Mouse (Mus musculus) heart, postnatal 0 days (tissue): ENCODE results near the gene 2900026A02Rik. TPM values are rescaled to one million over a fixed set of nuclear protein-coding genes. Genes with fewer than 3 reads are reported as not detected.

Experiments
- ATAC-seq: fragments of 200-750 bp; cut with Nextera tagmentation; 2 replicates; pipeline ENCODE4 v1.8.0; 2017; ENCODE audit warnings: low read depth, moderate number of reproducible peaks, moderate library complexity; ENCODE audit not compliant: insufficient read depth
- DNase-seq: peaks from one replicate; pipeline ENCODE4 v3.0.0-alpha.2; 2016; ENCODE audit warnings: low spot score
- H3K27ac ChIP-seq: fragments of 300-500 bp; sonication (generic); 2 replicates; pipeline ENCODE4 v1.5.1; 2014; ENCODE audit warnings: low read depth, mild to moderate bottlenecking
- H3K27me3 ChIP-seq: fragments of 300-500 bp; sonication (generic); 2 replicates; pipeline ENCODE4 v1.6.1; 2014; ENCODE audit warnings: low read length, mixed read lengths; ENCODE audit not compliant: control insufficient read depth, insufficient read depth
- H3K36me3 ChIP-seq: fragments of 300-500 bp; sonication (generic); replicated peaks from 2 replicates; pipeline ENCODE4 v1.6.1; 2014; ENCODE audit warnings: low read length, mixed read lengths; ENCODE audit not compliant: control insufficient read depth, insufficient read depth
- H3K4me1 ChIP-seq: fragments of 300-500 bp; sonication (generic); 2 replicates; pipeline ENCODE4 v1.6.1; 2014; ENCODE audit warnings: antibody characterized with exemption; ENCODE audit not compliant: control insufficient read depth, insufficient read depth
- H3K4me2 ChIP-seq: fragments of 300-500 bp; sonication (generic); 2 replicates; pipeline ENCODE4 v1.6.1; 2014; ENCODE audit warnings: low read depth, mild to moderate bottlenecking, low read length, moderate library complexity
- H3K4me3 ChIP-seq: fragments of 300-500 bp; sonication (generic); 2 replicates; pipeline ENCODE4 v1.5.1; 2014; ENCODE audit warnings: low read depth, low read length
- H3K9ac ChIP-seq: fragments of 300-500 bp; sonication (generic); replicated peaks from 2 replicates; pipeline ENCODE4 v1.6.1; 2014; ENCODE audit warnings: low read depth, low read length, mixed read lengths
- H3K9me3 ChIP-seq: fragments of 300-500 bp; sonication (generic); replicated peaks from 2 replicates; pipeline ENCODE4 v1.6.1; 2016; ENCODE audit warnings: low read length; ENCODE audit not compliant: control insufficient read depth
- CTCF ChIP-seq: IDR thresholded peaks from 2 replicates; pipeline ENCODE4 v1.5.1; 2016; ENCODE audit warnings: antibody characterized with exemption, control low read depth, low read depth
- EP300 ChIP-seq: IDR thresholded peaks from 2 replicates; pipeline ENCODE4 v1.6.1; 2016; ENCODE audit warnings: antibody characterized with exemption, low read depth
- WGBS: fragments of 180-500 bp; shearing (Covaris S2); extraction: QIAGEN DNeasy Blood & Tissue Kit; methylation state at CpG from one replicate; pipeline ENCODE4 v1.1.7; 2014; 5-methylcytosine and 5-hydroxymethylcytosine counted together
- polyA plus RNA-seq: library from polyadenylated mRNA; unstranded; fragments of >200 nt; fragmentation: Nextera tagmentation; extraction: Ambion mirVana; gene quantifications from 2 replicates; pipeline ENCODE4 v1.2.1, GENCODE M21; 2015
- total RNA-seq: library from RNA; depleted of rRNA; stranded (reverse); fragments of >200 nt; gene quantifications from 2 replicates; pipeline ENCODE4 v1.2.3, GENCODE M21; 2014; ENCODE audit warnings: low replicate concordance

Gene 2900026A02Rik
- total and polyA plus RNA-seq, 2 experiments from 2014 or later = 10.2 to 18.9 TPM

GRCm38 (mm10) chr5:113208048-113208447 lies 13.0 kb downstream of the 2900026A02Rik start:
- no peak for DNase-seq
- 0 out of 2 replicates have a peak, but pooled peaks cover 3% of the 10 kb centered on the region for H3K9me3 ChIP-seq
- H3K4me2 ChIP-seq = no peak overlapping the region
- H3K4me1 ChIP-seq = peaks cover 13% of the 10 kb centered on the region
- H3K4me3 ChIP-seq = no peak overlapping the region
- H3K9ac ChIP-seq = no peak overlapping the region
- H3K36me3 ChIP-seq = no peaks in the 10 kb centered on the region
- H3K27me3 ChIP-seq = no peaks in the 10 kb centered on the region
- H3K27ac ChIP-seq = peak overlapping the region; percentile 92
- 38% methylated on average over 4 of the region's 4 CpGs for WGBS
- no peak for ATAC-seq
- TF ChIP-seq EP300 = no peak
- TF ChIP-seq CTCF = no peak

- DNase-seq (no peak), ATAC-seq (no peak)
- Histone ChIP-seq H3K27me3 (no peaks in the 10 kb centered on the region), H3K36me3 (no peaks in the 10 kb centered on the region), H3K4me2 (no peak overlapping the region), H3K4me3 (no peak overlapping the region), H3K27ac (peak overlapping the region; percentile 92), H3K9me3 (0 out of 2 replicates have a peak, but pooled peaks cover 4% of the 10 kb centered on the region), H3K9ac (no peak overlapping the region), H3K4me1 (peaks cover 13% of the 10 kb centered on the region)
- WGBS = 30% methylated on average over 9 of the region's 9 CpGs
- no peak for TF ChIP-seq CTCF
- TF ChIP-seq EP300 = no peak
These were observed 14.2 kb downstream of the 2900026A02Rik start for GRCm38 (mm10) chr5:113206670-113207352.

GRCm38 (mm10) chr5:113204193-113204592 lies 16.8 kb downstream of the 2900026A02Rik start:
- Histone ChIP-seq H3K27ac (no peak overlapping the region), H3K27me3 (no peaks in the 10 kb centered on the region), H3K36me3 (no peaks in the 10 kb centered on the region), H3K4me3 (no peak overlapping the region), H3K4me1 (peaks cover 6% of the 10 kb centered on the region), H3K9me3 (0 out of 2 replicates have a peak, but pooled peaks cover 4% of the 10 kb centered on the region), H3K4me2 (no peak overlapping the region), H3K9ac (no peak overlapping the region)
- no peak for TF ChIP-seq EP300
- TF ChIP-seq CTCF = no peak
- ATAC-seq = no peak
- DNase-seq = no peak
- WGBS = 80% methylated on average over 9 of the region's 9 CpGs

- H3K9ac ChIP-seq = no peak overlapping the region
- ATAC-seq = no peak
- H3K27ac ChIP-seq = peak overlapping the region; percentile 91
- no peaks in the 10 kb centered on the region; the same call in 1 of the 2 replicates for H3K27me3 ChIP-seq
- TF ChIP-seq CTCF = no peak
- TF ChIP-seq EP300 = no peak
- H3K4me1 ChIP-seq = peaks cover 9% of the 10 kb centered on the region
- H3K36me3 ChIP-seq = no peaks in the 10 kb centered on the region
- H3K9me3 ChIP-seq = 0 out of 2 replicates have a peak, but pooled peaks cover 4% of the 10 kb centered on the region
- H3K4me3 ChIP-seq = no peak overlapping the region
- no peak for DNase-seq
- 65% methylated on average over 10 of the region's 10 CpGs for WGBS
- H3K4me2 ChIP-seq = no peak overlapping the region
These were observed 21.3 kb downstream of the 2900026A02Rik start for GRCm38 (mm10) chr5:113199772-113200134.

GRCm38 (mm10) chr5:113199126-113199771 lies 21.8 kb downstream of the 2900026A02Rik start:
- no peak overlapping the region for H3K4me3 ChIP-seq
- no peaks in the 10 kb centered on the region for H3K36me3 ChIP-seq
- H3K4me1 ChIP-seq = peaks cover 9% of the 10 kb centered on the region
- H3K27me3 ChIP-seq = no peaks in the 10 kb centered on the region; the same call in 1 of the 2 replicates
- TF ChIP-seq EP300 (peak; percentile 60; the same call in 1 of the 2 replicates), CTCF (no peak)
- ATAC-seq (peak; percentile 77), DNase-seq (peak; percentile 66)
- H3K9ac ChIP-seq = no peak overlapping the region
- WGBS = 36% methylated on average over 8 of the region's 8 CpGs
- H3K9me3 ChIP-seq = 0 out of 2 replicates have a peak, but pooled peaks cover 4% of the 10 kb centered on the region
- no peak overlapping the region for H3K4me2 ChIP-seq
- H3K27ac ChIP-seq = peak overlapping the region; percentile 91
